In the genomic region with DNA sequence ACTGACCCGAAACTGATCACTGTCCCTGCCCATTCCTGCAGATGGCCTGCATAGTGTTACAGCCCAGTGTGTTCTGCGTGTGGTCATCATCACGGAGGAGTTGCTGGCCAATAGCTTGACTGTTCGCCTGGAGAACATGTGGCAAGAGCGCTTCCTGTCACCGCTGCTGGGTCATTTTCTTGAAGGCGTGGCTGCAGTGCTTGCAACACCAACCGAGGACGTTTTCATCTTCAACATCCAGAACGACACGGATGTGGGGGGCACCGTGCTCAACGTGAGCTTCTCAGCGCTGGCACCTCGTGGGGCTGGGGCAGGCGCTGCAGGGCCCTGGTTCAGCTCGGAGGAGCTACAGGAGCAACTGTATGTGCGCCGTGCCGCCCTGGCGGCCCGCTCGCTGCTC, we compare ENCODE assay signal across 8 mouse cellular contexts. TPM values are rescaled to one million over a fixed set of nuclear protein-coding genes. Genes with fewer than 3 reads are reported as not detected.
DNase-seq lines count a peak whose midpoint lies in the region; ATAC-seq and TF ChIP-seq lines count a peak whose summit lies in the region.

No protein-coding gene starts in this region.

- H3K36me3 ChIP-seq in forebrain, embryonic 13.5 days (ENCODE audit: poor library complexity, severe bottlenecking) = peaks cover 83% of the 10 kb centered on the region
- H3K36me3 ChIP-seq in liver, embryonic 15.5 days (replicated peaks) = no peaks in the 10 kb centered on the region

- no peak for TF ChIP-seq CTCF in left cerebral cortex, adult 2 months (IDR thresholded peaks at IDR 0.05)

- H3K4me1 ChIP-seq in forebrain, embryonic 13.5 days = peaks cover 55% of the 10 kb centered on the region
- peaks cover 30% of the 10 kb centered on the region for H3K4me1 ChIP-seq in liver, embryonic 15.5 days (replicated peaks)

- H3K27ac ChIP-seq in left cerebral cortex, adult 2 months = no peak overlapping the region
- no peak overlapping the region for H3K27ac ChIP-seq in forebrain, embryonic 13.5 days
- H3K27ac ChIP-seq in liver, embryonic 15.5 days (replicated peaks) = no peak overlapping the region

- peaks cover 63% of the 10 kb centered on the region for H3K27me3 ChIP-seq in forebrain, embryonic 13.5 days
- peaks cover 88% of the 10 kb centered on the region for H3K27me3 ChIP-seq in liver, embryonic 15.5 days

- no peak for ATAC-seq in forebrain, embryonic 13.5 days
- ATAC-seq in liver, embryonic 15.5 days (ENCODE audit: insufficient read depth) = no peak
- ATAC-seq in neutrophil, adult 5-6 weeks (ENCODE audit: extremely low read depth, insufficient number of reproducible peaks, low FRiP score, poor library complexity, severe bottlenecking) = peak; percentile 60

- H3K4me3 ChIP-seq in left cerebral cortex, adult 2 months = peak overlapping the region; percentile 21
- peak overlapping the region; percentile 38 for H3K4me3 ChIP-seq in forebrain, embryonic 13.5 days
- H3K4me3 ChIP-seq in liver, embryonic 15.5 days (replicated peaks) = peak overlapping the region; percentile 53

- H3K9me3 ChIP-seq in forebrain, embryonic 13.5 days (replicated peaks) = no peaks in the 10 kb centered on the region
- no peaks in the 10 kb centered on the region for H3K9me3 ChIP-seq in liver, embryonic 15.5 days (replicated peaks)

- H3K4me2 ChIP-seq in forebrain, embryonic 13.5 days = peak overlapping the region; percentile 65
- H3K4me2 ChIP-seq in liver, embryonic 15.5 days = peak overlapping the region; percentile 79

- intact Hi-C loops in left cerebral cortex, adult 2 months (cut with DNase I) = no loop called here
- intact Hi-C loops in left cerebral cortex, postnatal 25 days (cut with DNase I) = no loop called here

- DNase-seq in left cerebral cortex, adult 2 months (ENCODE audit: extremely low spot score in 1 of 2, low spot score in 2 of 2) = no peak
- DNase-seq in left cerebral cortex, postnatal 25 days (ENCODE audit: low spot score in 2 of 2) = no peak
- no peak for DNase-seq in adipocyte (ENCODE audit: low spot score)
- DNase-seq in layer of hippocampus, postnatal 14 days (ENCODE audit: low spot score in 2 of 2) = no peak
- DNase-seq in cerebellum, adult 11 months = no peak

- peak overlapping the region; percentile 35 for H3K9ac ChIP-seq in forebrain, embryonic 13.5 days
- H3K9ac ChIP-seq in liver, embryonic 15.5 days = no peak overlapping the region

- WGBS in forebrain, embryonic 13.5 days = 10% methylated on average over 23 of the region's 23 CpGs
- 3% methylated on average over 23 of the region's 23 CpGs for WGBS in liver, embryonic 15.5 days (ENCODE audit: insufficient replicate concordance)

RNA-seq across cellular contexts. Expression of a gene that starts 5.5 kb away (rescaled TPM):
- total RNA-seq in left cerebral cortex, adult 2 months (2021) = 10 to 100 TPM; 65.1 to 75.0 TPM
- 10 to 100 TPM; 46.8 to 61.9 TPM for total RNA-seq in left cerebral cortex, postnatal 25 days (2021)
- 13.3 and 14.4 TPM in 2 replicates for polyA plus RNA-seq in forebrain, embryonic 13.5 days (2015; fragmentation: Nextera tagmentation; extraction: Ambion mirVana)
- 0.15 and 0.16 TPM in 2 replicates for polyA plus RNA-seq in liver, embryonic 15.5 days (2015; fragmentation: Nextera tagmentation; extraction: Ambion mirVana)
- total RNA-seq in neutrophil, adult 5-6 weeks (2017) = 2.1 and 2.5 TPM in 2 replicates
- 10 to 100 TPM; 54.2 to 57.1 TPM for total RNA-seq in layer of hippocampus, postnatal 14 days (2021)

RNA-seq across cellular contexts. Expression of a gene that starts 21.4 kb away (rescaled TPM):
- total RNA-seq in left cerebral cortex, adult 2 months (2021) = 10 to 100 TPM; 17.1 to 17.8 TPM
- total RNA-seq in left cerebral cortex, postnatal 25 days (2021) = 10 to 100 TPM; 18.4 to 19.1 TPM
- 8.1 and 8.5 TPM in 2 replicates for polyA plus RNA-seq in forebrain, embryonic 13.5 days (2015; fragmentation: Nextera tagmentation; extraction: Ambion mirVana)
- polyA plus RNA-seq in liver, embryonic 15.5 days (2015; fragmentation: Nextera tagmentation; extraction: Ambion mirVana) = 6.3 and 6.5 TPM in 2 replicates
- total RNA-seq in neutrophil, adult 5-6 weeks (2017) = 2.4 and 8.5 TPM in 2 replicates
- total RNA-seq in layer of hippocampus, postnatal 14 days (2021) = 10 to 100 TPM; 31.5 to 33.6 TPM

RNA-seq across cellular contexts. Expression of a gene that starts 23.5 kb away (rescaled TPM):
- total RNA-seq in left cerebral cortex, adult 2 months (2021) = 10 to 100 TPM; 64.7 to 68.0 TPM
- total RNA-seq in left cerebral cortex, postnatal 25 days (2021) = 10 to 100 TPM; 54.4 to 60.5 TPM
- polyA plus RNA-seq in forebrain, embryonic 13.5 days (2015; fragmentation: Nextera tagmentation; extraction: Ambion mirVana) = 15.2 and 17.6 TPM in 2 replicates
- polyA plus RNA-seq in liver, embryonic 15.5 days (2015; fragmentation: Nextera tagmentation; extraction: Ambion mirVana) = 3.9 and 9.1 TPM in 2 replicates
- 9.7 and 11.3 TPM in 2 replicates for total RNA-seq in neutrophil, adult 5-6 weeks (2017)
- 10 to 100 TPM; 47.2 to 52.3 TPM for total RNA-seq in layer of hippocampus, postnatal 14 days (2021)

RNA-seq across cellular contexts. Expression of a gene that starts 48.0 kb away (rescaled TPM):
- total RNA-seq in left cerebral cortex, adult 2 months (2021) = 100 to 1,000 TPM; 143 to 164 TPM
- total RNA-seq in left cerebral cortex, postnatal 25 days (2021) = 100 to 1,000 TPM; 152 to 153 TPM
- 153 and 172 TPM in 2 replicates for polyA plus RNA-seq in forebrain, embryonic 13.5 days (2015; fragmentation: Nextera tagmentation; extraction: Ambion mirVana)
- 11.6 and 12.9 TPM in 2 replicates for polyA plus RNA-seq in liver, embryonic 15.5 days (2015; fragmentation: Nextera tagmentation; extraction: Ambion mirVana)
- total RNA-seq in neutrophil, adult 5-6 weeks (2017) = 70.6 and 87.9 TPM in 2 replicates
- 100 to 1,000 TPM; 201 to 212 TPM for total RNA-seq in layer of hippocampus, postnatal 14 days (2021)

Comparison
In these comparisons a context has a peak if more than half of its experiments do, and no peak if none do; other contexts are left out.
1. RNA of a gene that starts 5.5 kb away (total RNA-seq): 65.1 to 75.0 TPM in left cerebral cortex, adult 2 months, 46.8 to 61.9 TPM in left cerebral cortex, postnatal 25 days and 54.2 to 57.1 TPM in layer of hippocampus, postnatal 14 days; 2.1 to 2.5 TPM in neutrophil, adult 5-6 weeks; every median in the first group is over 10 times any median in the second.
2. Peak in every context shown above with its lines, with median percentiles within 50 percentile points of each other: H3K4me3 ChIP-seq.